Mouse (Mus musculus): Measurements from ENCODE around the gene Hgd.
A peak's percentile ranks its signal among the peaks of the same experiment; 100 is the strongest.
"Not testable (repeated sequence)": the region's sequence is repeated elsewhere in the genome, so short reads cannot be mapped to it uniquely, and the experiment has no call there.

The Hgd gene

DNA sequence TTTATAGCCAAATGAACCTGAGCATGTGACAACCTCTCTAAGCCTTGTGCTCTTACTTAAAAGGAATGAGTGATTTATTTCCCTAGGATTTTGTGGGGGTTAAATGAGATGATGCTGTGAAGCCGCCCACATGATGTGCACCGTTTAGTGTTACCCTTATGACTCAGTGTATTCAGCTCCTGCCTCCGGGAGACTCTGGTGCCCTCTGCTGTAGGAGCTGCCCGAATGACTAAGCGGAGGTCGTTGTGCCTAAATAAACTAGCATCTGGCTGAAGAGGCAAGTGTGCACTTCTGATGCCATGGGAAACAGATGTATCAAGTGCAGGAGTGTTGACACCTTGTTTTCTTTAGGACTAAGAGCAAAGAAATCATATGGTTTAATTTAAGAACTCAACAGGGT is 56.2 kb downstream of the Hgd start:
- peak; percentile 45 for DNase-seq

DNA sequence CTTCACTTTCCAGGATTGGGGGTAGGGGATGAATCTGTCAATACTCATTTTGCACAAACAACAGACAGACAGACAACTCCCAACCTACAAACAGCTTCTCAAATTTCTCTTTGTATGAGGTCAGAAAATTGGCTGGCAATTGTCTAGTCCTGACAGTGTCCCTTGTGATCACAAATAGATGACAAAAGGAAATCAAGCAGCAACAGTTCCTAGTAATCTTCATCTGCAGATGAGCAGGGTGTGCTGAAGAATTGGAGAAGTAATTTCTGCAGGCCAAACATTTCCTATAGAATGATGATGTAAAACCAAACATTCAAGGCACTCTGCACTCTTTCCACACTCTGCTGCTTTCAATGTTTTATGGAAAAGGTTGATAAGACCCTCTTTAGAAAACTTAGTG is 57.8 kb downstream of the Hgd start:
- DNase-seq = no peak

DNA sequence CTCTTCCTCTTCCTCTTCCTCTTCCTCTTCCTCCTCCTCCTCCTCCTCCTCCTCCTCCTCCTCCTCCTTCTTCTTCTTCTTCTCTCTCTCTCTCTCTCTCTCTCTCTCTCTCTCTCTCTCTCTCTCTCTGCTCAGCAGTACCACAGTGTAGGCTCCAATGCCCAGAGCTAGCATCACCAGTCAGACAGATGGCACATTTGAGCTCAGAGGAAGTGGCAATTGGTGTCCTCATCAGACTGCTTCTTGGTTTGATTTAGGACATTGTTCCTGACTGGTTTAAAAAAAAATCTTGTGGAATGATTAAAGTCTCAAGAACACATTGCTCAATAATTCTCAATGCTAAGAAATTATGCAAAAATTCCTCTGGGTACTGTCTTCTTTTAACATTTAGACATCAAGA is 60.6 kb downstream of the Hgd start:
- DNase-seq = not testable (repeated sequence)

DNA sequence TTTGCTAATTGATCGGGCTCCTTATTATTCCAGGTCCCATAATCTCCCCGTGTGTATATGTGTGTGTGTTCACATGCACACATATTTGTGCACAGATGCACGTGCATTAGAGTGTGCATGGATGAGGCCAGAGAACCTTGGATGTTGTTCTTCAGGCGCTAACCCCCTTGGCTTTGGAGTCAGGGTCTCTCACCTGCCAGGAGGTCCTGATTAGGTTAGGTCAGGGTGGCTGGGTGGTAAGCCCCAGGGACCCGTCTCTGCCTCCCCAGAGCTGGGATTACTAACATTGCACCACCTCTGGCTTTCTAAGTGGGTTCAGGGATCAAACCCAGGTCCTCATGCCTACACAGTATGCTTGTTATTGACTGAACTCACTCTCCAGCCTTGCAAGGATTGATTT is 64.5 kb downstream of the Hgd start:
- no peak for DNase-seq

DNA sequence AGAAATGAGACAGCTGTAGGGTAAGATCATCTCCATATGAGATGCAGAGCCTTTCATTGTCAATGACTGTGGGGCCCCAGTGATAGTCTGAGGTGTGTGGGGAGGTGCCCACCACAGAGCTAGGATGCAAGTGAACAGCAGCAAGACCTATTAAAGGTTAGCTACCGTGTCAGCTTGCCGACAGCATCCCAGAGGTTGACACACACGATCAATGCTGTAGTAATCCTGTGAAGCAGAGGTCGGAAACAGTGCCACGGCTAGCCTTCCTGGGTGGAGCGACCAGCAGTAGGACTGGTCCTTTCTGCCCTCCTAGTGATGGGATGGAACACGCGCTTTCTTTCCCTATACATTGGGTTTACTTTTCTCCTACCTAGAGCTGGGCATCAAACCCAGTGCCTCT is 65.3 kb downstream of the Hgd start:
- DNase-seq = no peak

DNA sequence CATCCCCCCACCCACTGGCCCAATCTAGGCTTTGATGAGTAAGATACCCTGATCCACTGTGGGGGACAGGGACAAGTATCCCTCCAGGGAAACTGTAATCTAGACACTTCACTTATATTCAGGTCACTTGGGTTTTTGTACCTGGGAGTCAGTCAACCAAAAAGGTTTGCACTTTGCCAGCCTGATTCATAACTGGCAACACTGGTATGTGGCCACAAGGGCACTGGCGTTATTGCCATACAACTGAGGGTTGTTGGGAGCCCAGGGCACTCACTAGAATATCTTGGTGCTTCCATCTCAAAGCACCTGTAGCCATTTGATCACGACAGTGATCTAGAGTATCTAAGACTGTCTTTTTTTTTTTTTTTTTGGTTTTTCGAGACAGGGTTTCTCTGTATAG is 65.8 kb downstream of the Hgd start:
- DNase-seq = peak; percentile 35

DNA sequence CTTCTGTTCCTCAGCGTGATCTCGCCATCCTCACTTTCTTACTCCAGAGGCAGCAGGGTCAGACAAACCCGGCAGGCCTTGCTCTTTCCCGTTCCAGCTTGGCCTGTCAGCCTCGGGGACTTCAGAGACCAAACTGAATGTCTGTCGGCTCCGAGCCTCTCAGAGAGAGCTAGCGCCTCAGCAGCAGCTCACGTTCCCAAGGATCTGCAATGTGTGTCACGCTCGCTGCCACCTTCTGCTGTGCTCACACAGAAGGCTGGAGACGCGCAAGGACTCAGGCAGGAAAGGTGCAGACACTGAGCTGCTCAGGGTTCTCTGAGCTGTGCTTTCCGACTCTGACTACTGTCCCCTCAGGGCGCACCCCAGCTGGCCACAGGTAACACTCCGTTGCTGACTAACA is 67.1 kb downstream of the Hgd start:
- no peak for DNase-seq

DNA sequence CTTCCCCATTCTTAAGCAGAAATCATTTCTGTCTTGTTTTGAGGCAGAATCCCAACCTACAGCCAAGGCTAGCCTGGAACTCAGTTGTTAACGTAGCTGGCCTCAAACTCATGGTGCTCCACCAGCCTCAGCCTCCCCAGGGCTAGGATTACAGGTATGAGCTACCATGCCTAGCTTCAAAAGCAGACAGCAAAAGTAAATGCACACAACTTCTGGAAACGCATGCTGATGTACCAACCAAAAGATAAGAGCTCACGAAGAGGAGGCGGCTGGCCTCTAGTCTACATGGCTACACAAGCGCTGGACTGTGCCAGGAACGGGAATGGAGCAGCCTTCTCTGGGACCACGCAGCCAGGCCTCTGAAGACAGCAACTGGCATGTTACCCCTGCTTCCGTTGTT is 68.0 kb downstream of the Hgd start:
- DNase-seq = no peak

DNA sequence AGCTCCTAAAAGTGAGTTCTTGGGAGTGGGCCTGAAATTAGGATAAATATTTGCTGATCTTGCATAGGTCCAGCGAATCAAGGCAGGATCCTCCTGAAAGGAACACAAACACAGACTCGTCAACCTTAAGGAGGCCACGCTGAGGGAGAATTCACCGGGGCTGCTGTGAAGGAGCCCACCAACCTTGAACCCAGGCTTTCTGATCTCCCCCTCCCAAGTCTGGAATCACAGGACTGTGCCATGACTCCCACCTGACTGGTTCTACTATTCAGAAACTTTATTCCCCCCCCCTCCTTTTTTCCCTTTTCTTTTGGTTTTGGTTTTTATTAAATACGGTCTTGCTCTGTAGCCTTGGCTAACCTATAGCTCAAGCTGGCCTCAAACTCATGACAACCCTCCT is 69.1 kb downstream of the Hgd start:
- no peak for DNase-seq

DNA sequence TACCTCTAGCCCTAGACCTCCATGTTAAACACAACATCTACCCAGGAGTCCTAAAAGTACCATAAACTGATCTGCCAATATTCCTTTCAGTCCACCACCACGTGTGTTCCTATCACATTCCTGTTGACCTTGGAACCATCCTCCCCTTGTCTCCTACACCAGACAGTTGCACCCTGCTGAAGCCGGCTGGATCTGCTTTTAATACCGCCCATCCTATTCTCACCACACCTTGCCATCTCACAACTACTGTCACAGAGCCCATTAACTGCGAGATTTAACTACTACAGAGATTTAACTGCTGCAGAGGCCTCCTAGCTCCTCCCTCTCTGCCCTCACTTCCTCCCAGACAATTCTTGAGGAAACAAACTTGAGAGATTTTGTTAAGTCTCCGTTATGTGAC is 71.5 kb downstream of the Hgd start:
- peak; percentile 54 for DNase-seq

DNA sequence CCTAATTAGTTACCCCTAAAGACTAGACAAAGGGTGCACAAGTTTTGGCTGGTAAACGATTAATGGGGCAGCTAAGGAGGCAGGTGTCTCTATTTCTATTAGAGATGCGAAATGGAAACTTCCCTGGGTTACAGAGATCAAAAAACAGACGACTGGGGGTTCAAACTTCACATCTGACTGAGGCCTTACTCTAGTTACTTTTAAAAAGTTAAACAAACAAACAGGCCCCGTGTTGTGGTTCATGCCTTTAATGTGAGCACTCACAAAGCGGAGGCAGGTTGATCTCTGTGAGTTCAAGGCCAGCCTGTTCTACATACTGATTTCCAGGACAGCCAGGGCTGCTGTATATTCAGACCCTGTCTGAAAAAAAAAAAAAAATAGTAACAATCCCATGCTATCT is 72.7 kb downstream of the Hgd start:
- DNase-seq = peak; percentile 70

DNA sequence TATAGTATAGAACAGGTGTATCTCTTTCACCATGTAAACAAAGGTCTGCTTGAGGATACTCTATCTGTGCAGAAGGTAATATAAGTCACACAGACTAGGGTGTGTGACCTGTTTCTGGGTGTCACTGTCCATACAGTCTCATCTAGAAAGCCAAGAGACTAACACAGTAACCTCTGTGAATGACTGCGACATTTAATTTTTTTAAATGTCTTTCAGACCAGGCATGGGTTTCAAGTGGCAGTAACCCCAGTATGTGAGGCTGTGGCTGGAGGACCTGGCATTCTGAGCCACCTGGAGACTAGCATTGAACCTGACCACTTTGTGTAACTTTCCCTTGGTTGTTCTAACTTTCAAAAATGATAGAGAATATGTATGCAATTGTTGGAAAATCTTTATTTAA is 73.1 kb downstream of the Hgd start:
- no peak for DNase-seq

DNA sequence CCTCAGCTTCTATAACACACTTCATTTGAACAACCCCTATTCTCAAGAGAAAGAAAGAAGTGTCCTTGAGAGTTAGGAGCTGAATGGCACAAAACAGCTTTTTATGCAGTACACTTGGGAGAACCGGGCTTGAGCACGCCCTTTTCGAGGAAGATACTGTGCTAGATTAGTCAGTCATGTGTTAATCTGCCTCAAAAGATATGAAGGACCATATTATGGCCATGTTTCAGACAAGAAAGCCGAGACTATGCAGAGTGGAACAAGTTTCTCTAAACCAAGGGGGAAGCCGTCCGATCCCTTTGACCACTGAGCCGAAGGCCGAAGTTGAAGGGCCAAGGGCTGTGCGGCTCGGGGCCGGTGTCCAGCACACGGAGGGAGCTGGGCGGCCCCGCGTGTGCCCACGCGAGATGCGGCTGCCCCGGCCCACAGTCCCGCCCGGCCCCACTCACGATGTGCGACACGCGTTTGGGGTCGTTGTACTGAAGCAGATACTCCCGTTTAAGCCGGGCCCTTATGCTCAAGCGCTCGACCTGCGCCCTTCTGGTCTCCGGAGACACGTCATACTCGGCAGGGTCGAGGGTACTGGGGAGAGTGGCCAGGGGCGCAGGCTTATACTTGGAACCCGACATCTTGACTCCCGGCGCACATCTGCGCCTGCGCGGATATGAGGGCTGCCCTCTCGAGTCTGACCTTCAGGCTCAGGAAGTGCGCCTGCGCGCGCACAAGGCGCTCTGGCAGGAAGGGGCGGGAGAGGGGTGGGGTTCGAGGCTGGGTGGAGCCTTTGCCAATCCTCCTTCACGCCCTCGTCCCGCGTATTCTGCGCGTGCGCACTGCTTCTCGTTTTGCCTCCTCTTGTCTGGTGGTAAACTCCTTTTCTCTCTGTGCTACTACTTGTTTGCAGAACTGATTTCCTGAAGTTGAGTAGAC is 74.0 kb downstream of the Hgd start, which contains the start of gene Ndufb4:
TSS of gene Ndufb4 (minus strand) at position 723 of the 927 bp plus-strand sequence.
- DNase-seq = peak; percentile 97

DNA sequence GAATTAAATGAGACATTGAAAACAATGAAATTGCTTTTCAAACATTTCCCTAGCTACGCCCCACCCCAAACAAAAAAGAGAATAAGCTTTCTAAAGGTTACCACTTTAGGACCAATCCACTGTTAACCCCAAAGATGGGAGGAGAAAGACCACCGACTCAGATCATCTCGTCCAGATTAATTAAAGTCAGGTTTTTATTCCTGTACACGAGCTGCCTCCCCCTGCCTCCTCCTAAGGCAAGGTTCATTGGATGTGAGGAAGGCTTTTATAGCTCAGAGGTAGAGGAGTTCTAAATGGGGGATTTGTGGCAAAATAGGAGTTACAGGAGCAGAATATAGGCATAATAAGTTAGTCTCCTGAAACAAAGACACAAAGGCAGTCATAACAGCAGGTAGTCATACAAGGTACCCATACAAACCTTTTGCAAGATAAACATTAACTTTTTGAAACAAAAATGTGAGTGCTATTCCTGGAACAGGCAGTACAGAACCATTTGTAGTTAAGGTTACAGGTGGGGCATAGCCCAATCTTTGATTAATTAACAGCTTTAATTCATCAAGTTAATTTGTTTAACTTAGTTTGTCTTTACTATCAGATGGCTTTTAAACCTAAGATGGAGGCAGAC is 75.0 kb downstream of the Hgd start:
- DNase-seq = peak; percentile 76

DNA sequence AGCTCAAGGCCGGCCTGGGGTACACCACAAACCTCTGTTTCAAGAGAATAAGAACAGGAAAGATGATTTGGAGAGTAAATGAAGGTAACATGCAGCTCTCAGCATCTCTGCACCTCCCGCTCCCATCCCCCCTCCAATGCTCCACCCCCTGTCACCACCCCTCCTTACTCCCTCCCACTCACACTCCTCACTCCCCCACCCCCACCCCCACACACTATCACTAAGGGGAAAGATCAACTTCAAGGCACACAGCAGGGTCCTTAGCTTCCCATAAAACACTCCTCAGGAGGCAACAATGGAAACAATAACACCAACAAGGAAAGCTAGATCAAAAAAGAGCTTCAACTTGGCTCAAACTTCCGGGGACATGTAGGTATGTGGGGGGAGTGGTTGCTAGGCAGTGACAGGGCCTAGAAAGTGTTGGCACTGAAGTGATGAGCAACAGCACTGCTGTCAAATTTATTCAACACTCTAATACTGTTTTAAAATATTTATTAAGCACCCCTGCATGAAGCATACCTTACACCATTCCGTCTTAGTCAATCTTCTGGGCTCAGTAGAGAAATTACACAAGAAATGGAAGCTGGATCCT is 75.9 kb downstream of the Hgd start:
- DNase-seq = no peak

DNA sequence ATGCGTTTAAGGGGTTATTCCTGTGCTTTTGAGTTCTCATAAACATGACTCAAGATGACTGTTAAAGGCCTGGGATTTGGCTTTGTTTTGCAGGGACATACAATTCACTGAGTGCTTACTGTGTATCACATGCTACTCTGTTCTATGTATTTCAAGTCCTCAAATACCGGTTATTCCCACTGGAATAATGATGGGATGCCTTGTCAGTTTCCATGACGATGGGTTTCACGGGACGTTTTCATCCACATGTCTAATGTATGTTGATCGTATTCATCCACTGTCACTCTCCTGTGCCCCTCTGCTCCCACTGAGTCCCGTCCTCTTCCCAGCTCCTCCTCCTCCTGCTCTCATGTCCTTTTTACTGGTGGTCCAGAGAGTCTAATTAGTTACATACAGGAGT is 76.8 kb downstream of the Hgd start:
- no peak for DNase-seq

DNA sequence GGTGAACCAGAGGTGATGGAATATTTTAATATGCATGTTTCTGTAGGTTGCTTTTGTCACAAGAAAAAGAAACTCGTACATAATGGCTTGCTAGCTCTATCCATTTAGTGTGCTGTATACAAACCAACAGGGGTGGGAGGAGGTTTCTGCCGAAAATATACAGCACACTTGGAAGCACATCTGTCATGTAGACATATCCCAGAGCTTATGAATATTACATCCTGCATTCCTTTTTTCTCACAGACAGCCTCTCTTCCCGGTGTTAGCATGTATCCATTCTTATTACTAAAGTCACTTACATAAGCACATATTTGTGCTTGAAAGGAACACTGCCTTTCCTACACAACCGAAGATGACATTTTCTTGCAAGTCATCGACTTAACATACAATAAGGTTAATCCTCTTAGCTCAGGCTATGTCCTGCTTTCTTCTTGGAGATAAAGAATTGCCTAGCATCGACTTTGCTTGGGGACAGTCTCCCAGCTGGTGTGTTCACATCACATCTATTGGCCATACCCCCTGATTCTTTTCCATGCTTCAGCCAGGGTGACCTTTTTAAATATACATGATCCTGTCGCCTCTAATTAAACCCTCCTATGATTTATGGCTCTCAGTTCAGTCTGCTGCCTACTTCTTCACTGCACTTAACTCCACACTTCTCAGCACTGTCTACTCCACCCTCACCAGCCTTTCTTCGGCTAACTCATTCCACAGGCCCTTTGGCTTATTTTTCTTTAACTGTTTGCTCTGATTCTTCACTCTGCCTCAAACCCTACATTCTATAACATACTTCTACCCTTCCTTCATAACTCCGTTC is 83.9 kb downstream of the Hgd start:
- DNase-seq = no peak

DNA sequence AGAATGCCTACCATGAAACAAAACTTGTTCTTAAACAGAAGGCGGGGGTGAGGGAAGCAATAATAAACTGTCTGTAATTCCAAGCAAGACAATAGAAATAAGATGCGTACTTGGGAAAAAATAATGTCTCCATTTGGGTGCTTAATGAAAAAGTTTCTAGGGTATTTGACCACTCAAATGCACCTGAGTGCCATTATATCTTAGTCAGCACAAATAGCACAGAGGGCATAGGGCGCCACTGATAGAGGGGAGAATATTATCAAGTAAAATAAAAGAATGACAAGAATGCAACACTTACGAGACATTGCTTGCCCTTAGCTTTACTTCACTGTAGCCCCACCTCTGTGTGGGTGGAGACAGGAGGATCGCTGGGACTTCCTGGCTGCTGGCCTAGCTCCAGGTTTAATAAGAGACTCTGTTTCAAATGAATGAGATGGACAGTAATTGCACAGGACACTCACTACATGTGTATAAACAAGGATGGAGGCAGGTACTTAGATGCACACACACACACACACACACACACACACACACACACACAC is 85.5 kb downstream of the Hgd start:
- DNase-seq = no peak

DNA sequence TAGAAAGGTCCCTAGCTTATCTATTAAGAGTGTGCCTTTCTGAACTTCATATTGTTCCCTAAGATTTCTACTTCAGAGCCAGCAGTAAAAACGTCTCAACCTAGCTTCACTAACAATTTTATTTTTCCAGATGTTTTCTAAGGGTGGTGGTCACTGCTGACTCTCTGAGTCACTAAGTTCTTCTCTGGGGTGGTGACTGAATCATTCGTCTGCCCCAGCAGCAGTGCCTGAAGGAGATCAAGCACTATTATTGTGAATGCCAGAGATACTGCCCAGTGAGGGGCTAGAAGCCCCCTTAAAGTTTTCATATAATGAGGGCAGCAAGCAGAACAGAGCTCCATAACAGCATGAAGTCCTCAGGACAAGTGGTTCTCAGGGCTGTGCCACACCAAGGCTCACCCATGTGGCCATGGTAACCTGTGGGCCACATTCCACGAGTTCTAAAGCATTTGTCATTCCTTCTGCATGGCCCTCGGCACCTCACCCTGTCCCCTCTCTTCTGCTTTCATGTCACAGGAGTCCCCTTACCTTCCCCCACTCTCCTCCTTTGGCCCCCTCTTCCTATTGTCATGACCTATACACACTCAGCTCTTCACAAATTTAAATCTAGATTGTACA is 90.8 kb downstream of the Hgd start:
- no peak for DNase-seq

DNA sequence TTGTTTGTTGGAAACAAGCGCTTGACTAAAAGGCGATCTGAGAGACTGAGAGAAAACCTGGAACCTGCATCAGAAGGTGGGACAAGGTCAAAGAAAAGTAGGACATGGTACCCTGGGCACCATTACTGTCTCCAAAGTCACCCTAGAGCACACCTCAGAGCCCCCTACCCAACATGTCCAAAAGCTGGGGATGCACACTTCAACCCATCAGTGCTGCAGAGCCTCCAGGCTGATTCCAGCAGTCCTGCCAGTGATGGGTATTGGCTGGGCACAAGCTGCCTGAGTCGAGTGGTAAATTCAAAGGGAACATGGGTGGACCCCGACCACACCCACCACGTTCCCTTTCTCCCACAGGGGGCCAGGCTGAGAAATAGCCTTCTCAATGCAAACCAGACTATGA is 95.4 kb downstream of the Hgd start:
- no peak for DNase-seq

DNA sequence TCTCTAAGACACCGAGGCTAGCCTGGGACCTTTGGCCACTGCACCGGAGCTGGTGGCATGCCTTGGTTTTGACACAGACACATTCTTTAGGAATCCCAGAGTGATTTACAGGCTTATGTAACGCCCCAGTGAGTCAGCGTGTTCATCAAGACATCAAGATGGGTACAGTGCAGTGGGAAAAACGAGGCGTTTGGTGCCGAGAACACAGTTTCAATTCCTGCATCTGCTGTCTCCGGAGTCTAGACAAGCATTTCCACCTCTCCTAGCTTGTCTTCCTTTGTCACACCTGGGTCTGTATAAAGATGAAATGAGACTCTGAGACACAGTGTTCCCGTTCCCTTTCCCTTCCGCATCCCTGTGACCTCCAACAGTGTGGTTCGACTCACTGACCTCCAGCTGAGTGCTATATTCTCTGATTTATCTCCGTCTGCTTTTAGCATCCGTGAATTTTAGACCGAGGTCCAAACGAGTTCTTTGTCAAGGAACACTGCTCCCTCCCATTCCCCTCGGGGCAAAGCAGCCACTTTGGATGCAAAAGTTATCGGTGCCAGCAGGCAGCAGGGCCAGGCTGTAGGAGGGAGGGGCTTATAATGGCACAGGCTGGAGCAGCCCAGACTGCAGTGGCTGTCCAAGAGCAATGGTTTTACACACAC is 96.2 kb downstream of the Hgd start:
- DNase-seq = peak; percentile 67

DNA sequence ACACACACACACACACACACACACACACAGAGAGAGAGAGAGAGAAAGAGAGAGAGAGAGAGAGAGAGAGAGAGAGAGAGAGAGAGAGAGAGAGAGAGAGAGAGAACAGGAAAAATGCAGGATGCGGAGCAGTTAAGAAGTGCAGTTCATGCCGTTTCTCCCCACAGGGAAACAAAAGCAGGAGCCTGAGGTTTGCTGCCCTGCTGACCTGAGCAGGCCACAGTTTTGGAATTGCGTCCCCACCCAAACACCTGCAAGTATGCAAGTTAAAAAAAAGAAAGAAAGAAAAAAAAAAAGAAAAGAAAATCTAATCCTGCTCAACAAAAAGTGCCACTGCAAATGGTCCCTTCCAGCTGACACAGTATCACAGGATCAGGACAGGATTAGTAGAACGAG is 96.7 kb downstream of the Hgd start:
- no peak for DNase-seq

All from kidney, adult 9 months (tissue).